Mouse (Mus musculus) gastrocnemius, adult 2 months (tissue): ENCODE data around the gene Pla2g4a. TPM values are rescaled to one million over a fixed set of nuclear protein-coding genes. Genes with fewer than 3 reads are reported as not detected.
"Not testable (repeated sequence)": the region's sequence is repeated elsewhere in the genome, so short reads cannot be mapped to it uniquely, and the experiment has no call there.

Source experiments
- DNase-seq: peaks from one replicate; pipeline ENCODE4 v3.0.0; 2022
- H3K27ac ChIP-seq: fragments of 200-600 bp; 2 replicates; pipeline ENCODE4 v1.8.1; 2022; ENCODE audit warnings: mild to moderate bottlenecking
- H3K4me3 ChIP-seq: fragments of 200-600 bp; 2 replicates; pipeline ENCODE4 v1.8.1; 2022; ENCODE audit warnings: mild to moderate bottlenecking, moderate library complexity
- CTCF ChIP-seq: fragments of 200-600 bp; IDR thresholded peaks from 2 replicates; pipeline ENCODE4 v1.8.1; 2022; ENCODE audit warnings: antibody characterized with exemption, mild to moderate bottlenecking, moderate library complexity
- intact Hi-C: fragments of 180-260 bp; cut with DNase I; formaldehyde crosslinking; loops from one replicate; pipeline ENCODE4 v1.15.1; 2025
- total RNA-seq, 2 experiments: library from RNA; stranded (reverse); gene quantifications; 2 replicates each; pipeline ENCODE4 v1.2.3; 2021

The Pla2g4a gene
- total RNA-seq, 2 experiments from 2014 or later: 1.6 to 2.5 TPM

GRCm38 (mm10) chr1:149950254-149950653 lies 10.8 kb downstream of the Pla2g4a start:
- intact Hi-C loops: no loop called here

GRCm38 (mm10) chr1:149949334-149949733 lies 11.8 kb downstream of the Pla2g4a start:
- TF ChIP-seq CTCF: no peak
- no peak overlapping the region for H3K4me3 ChIP-seq

More at GRCm38 (mm10) chr1:149950254-149950653, 10.8 kb downstream of the Pla2g4a start:
- Histone ChIP-seq H3K27ac (no peak overlapping the region), H3K4me3 (no peak overlapping the region)
- TF ChIP-seq CTCF: no peak
- DNase-seq: no peak

DNA sequence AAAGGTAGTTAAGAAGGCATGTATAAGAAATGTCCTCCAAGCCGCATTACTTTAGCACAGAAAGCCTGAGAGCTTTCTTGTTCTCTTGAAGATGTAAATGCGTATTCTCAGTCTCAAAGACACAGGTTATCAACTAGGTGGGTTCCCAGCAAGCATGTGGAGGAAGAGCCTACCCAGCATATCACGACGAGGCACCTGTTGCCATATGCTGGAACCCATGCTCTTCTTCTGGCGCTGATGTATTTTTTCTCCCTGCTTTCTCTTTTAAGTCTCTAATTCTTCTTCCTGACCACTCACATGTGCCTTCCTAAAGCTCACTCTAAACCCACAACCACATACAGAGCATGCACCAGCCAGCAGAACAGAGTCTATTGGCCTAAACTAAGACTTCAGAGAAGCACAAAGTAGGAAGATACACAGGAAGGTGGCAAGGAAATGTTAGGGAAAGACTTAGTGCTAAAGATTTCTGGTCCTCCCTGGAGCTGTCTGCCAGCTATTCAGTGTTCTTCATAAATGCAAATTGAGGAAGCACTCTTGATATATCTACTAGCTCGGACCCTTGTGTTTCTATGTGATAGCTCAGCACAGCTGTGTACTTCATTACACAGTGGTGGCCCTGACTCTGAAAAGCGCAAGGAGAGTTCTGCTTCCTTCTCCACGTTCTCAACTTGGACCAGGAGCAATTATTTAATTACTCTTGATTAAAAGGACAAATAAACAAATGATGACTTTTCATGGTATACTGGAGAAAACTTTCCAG lies 12.8 kb downstream of the Pla2g4a start:
- Histone ChIP-seq H3K27ac (no peak overlapping the region), H3K4me3 (no peak overlapping the region)
- intact Hi-C loops: no loop called here
- no peak for DNase-seq
- no peak for TF ChIP-seq CTCF

More at GRCm38 (mm10) chr1:149949334-149949733, 11.8 kb downstream of the Pla2g4a start:
- DNase-seq: no peak
- intact Hi-C loops: no loop called here
- H3K27ac ChIP-seq: no peak overlapping the region

- intact Hi-C loops: no loop called here
- H3K4me3 ChIP-seq: no peak overlapping the region
- no peak for TF ChIP-seq CTCF
- DNase-seq: no peak
- no peak overlapping the region for H3K27ac ChIP-seq
Observed at GRCm38 (mm10) chr1:149946993-149947392, 14.1 kb downstream of the Pla2g4a start.

DNA sequence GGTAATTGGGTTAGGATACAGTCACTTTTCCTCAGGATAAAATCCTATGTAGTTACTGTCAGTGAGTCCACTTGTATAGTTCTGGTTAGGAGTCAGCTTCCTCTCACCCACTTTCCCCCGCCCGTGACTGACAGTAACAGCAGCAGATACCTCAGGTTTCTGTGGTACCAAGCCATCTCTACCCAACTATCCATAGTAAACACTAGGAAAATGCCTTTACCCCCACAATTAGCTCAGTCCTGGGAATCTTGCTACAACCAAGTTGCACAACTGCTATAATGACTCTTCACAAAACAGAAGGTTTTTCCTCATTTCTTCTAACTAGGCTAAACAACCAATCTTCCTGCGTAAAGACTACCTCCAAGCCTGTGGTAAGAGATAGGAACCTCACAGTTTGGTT lies 14.7 kb downstream of the Pla2g4a start:
- intact Hi-C loops: no loop called here
- Histone ChIP-seq H3K27ac (no peak overlapping the region), H3K4me3 (no peak overlapping the region)
- no peak for TF ChIP-seq CTCF
- DNase-seq: no peak

DNA sequence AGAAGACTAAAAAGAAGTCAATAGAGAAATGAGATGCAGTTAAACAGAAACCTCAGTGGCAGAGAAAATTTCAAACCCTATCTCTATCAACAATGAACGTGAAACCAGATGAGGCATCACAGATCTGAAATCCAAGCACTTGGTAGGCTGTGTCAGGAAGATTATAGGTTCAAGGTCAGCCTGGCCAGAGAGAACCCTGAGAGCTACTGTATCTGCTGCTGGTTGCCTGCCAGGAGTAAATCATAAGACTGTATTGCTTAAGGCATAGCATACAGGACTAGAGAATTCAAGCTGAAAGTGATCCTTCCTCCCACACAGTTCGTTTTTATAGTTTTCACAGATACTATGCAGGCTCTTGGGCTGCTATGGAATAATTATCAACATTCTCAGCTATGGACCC lies 17.5 kb downstream of the Pla2g4a start:
- H3K4me3 ChIP-seq: no peak overlapping the region
- intact Hi-C loops: no loop called here
- no peak for DNase-seq
- TF ChIP-seq CTCF: no peak
- no peak overlapping the region for H3K27ac ChIP-seq

DNA sequence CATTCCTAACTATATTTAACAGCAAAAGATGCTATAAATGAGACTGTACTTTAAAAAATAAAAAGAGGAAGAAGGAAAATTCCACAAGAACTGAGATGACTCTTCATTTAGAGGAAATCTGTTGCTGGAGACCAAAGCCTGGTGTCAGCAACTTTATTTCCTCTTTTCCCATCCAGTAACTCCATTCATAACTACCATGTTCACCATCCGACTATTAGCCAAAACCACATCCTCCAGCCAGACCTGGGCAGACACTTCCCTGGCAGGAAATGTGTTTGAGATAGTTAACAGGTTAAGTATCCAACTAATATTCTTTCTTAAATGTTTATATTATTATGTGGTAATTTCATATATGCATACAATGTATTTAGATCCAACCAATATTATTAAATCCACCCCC lies 20.8 kb downstream of the Pla2g4a start:
- H3K27ac ChIP-seq: no peak overlapping the region
- no peak for TF ChIP-seq CTCF
- no peak for DNase-seq
- intact Hi-C loops: no loop called here
- no peak overlapping the region for H3K4me3 ChIP-seq

GRCm38 (mm10) chr1:149939261-149940032 lies 21.6 kb downstream of the Pla2g4a start:
- H3K27ac ChIP-seq: no peak overlapping the region
- intact Hi-C loops: no loop called here
- no peak for TF ChIP-seq CTCF
- no peak overlapping the region for H3K4me3 ChIP-seq
- DNase-seq: no peak

GRCm38 (mm10) chr1:149937825-149938224 lies 23.3 kb downstream of the Pla2g4a start:
- DNase-seq: no peak
- intact Hi-C loops: no loop called here
- Histone ChIP-seq H3K27ac (no peak overlapping the region), H3K4me3 (no peak overlapping the region)
- no peak for TF ChIP-seq CTCF

DNA sequence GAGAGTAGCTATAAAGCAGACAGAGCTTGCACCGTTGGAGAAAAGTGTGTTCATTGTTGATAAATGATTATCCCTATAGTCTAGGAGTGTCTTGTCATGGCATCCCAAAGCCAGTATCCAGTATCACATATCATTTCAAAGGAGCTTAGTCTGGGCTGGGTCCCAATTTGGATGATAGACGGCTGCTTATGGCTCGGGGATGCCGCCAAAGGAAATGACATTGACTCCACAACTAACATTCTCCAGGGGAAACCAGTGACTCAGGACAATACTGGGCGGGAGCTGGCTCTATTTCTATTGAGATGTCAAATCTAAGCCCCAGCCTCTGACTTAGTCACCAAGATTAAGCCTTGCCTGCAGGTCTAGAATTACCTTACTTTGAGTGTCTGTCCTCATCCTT lies 31.9 kb downstream of the Pla2g4a start:
- no peak for TF ChIP-seq CTCF
- H3K4me3 ChIP-seq: no peak overlapping the region
- intact Hi-C loops: no loop called here
- no peak overlapping the region for H3K27ac ChIP-seq
- no peak for DNase-seq

GRCm38 (mm10) chr1:149923737-149924136 lies 37.4 kb downstream of the Pla2g4a start:
- intact Hi-C loops, H3K27ac ChIP-seq, DNase-seq, H3K4me3 ChIP-seq: not testable (repeated sequence)

- intact Hi-C loops: no loop called here
- Histone ChIP-seq H3K4me3 (no peak overlapping the region), H3K27ac (no peak overlapping the region)
- no peak for DNase-seq
- TF ChIP-seq CTCF: no peak
Observed at GRCm38 (mm10) chr1:149922219-149922618, 38.9 kb downstream of the Pla2g4a start.

GRCm38 (mm10) chr1:149921325-149921724 lies 39.8 kb downstream of the Pla2g4a start:
- TF ChIP-seq CTCF: no peak
- intact Hi-C loops: no loop called here
- Histone ChIP-seq H3K27ac (no peak overlapping the region), H3K4me3 (no peak overlapping the region)
- no peak for DNase-seq
